In genomic region chr5:134895291-134895690, GRCm38 (mm10) we compare ENCODE assay signal across 10 mouse cellular contexts. TPM values are rescaled to one million over a fixed set of nuclear protein-coding genes. Genes with fewer than 3 reads are reported as not detected.
DNase-seq lines count a peak whose midpoint lies in the region; ATAC-seq lines count a peak whose summit lies in the region.
"Had no signal": no experiment of that assay in that cellular context is flagged by ENCODE, and none has a peak within 500 bp of the region (broad histone marks: within the 10 kb centered on the region; RNA-seq: fewer than 3 reads in every experiment).

No protein-coding gene starts in this region.

- intact Hi-C loops in gastrocnemius, postnatal 14 days (cut with DNase I; ENCODE audit: low total_unique reads) = no loop called here

- whole genome bisulfite sequencing in limb, embryonic 10.5 days = 23% methylated on average over 8 of the region's 8 CpGs
- 47% methylated on average over 8 of the region's 8 CpGs for whole genome bisulfite sequencing in stomach, embryonic 15.5 days

- H3K9ac ChIP-seq in stomach, embryonic 15.5 days = no peak overlapping the region
- H3K9ac ChIP-seq: hindbrain, embryonic 14.5 days had no signal

- no peak overlapping the region for H3K4me3 ChIP-seq in limb, embryonic 10.5 days
- H3K4me3 ChIP-seq in stomach, embryonic 15.5 days (replicated peaks) = no peak overlapping the region

- H3K27ac ChIP-seq in limb, embryonic 10.5 days = peak overlapping the region; percentile 75
- H3K27ac ChIP-seq in stomach, embryonic 15.5 days = no peak overlapping the region
- H3K27ac ChIP-seq: hindbrain, embryonic 14.5 days had no signal

- no peak overlapping the region for H3K4me2 ChIP-seq in stomach, embryonic 15.5 days
- H3K4me2 ChIP-seq: hindbrain, embryonic 14.5 days had no signal

- DNase-seq in retina, adult 2 months (ENCODE audit: low read depth, low spot score) = peak; percentile 30
- DNase-seq in retina, postnatal 1 day = no peak
- DNase-seq in gastrocnemius, postnatal 14 days = peak; percentile 49
- peak; percentile 86 for DNase-seq in limb, embryonic 10.5 days (ENCODE audit: low spot score)
- DNase-seq in layer of hippocampus, adult 9-10 months (ENCODE audit: low spot score) = no peak
- DNase-seq: midbrain, embryonic 14.5 days had no signal

- H3K4me1 ChIP-seq in limb, embryonic 10.5 days = peaks cover 55% of the 10 kb centered on the region
- H3K4me1 ChIP-seq in stomach, embryonic 15.5 days = peaks cover 12% of the 10 kb centered on the region

- peak; percentile 37 for ATAC-seq in stomach, embryonic 15.5 days (ENCODE audit: insufficient read depth, low FRiP score, low read depth)
- no peak for ATAC-seq in granulocyte monocyte progenitor cell, adult 5-6 weeks (replicated peaks; ENCODE audit: poor library complexity, severe bottlenecking)

- no peaks in the 10 kb centered on the region for H3K9me3 ChIP-seq in limb, embryonic 10.5 days (replicated peaks)
- H3K9me3 ChIP-seq in stomach, embryonic 15.5 days = no peaks in the 10 kb centered on the region

- no peaks in the 10 kb centered on the region for H3K36me3 ChIP-seq in limb, embryonic 10.5 days
- H3K36me3 ChIP-seq in stomach, embryonic 15.5 days = no peaks in the 10 kb centered on the region

- H3K27me3 ChIP-seq in limb, embryonic 10.5 days (ENCODE audit: low read depth, poor library complexity, severe bottlenecking) = no peaks in the 10 kb centered on the region
- no peaks in the 10 kb centered on the region for H3K27me3 ChIP-seq in stomach, embryonic 15.5 days (replicated peaks)

RNA-seq across cellular contexts. Expression of gene Tmem270, which starts 11.2 kb away (rescaled TPM):
- total RNA-seq in gastrocnemius, postnatal 14 days (2021) = not detected
- not detected in 2 replicates for polyA plus RNA-seq in limb, embryonic 10.5 days (2016; fragmentation: Nextera tagmentation; extraction: Ambion mirVana)
- polyA plus RNA-seq in stomach, embryonic 15.5 days (2015; fragmentation: Nextera tagmentation; extraction: Ambion mirVana) = not detected in 2 replicates
- total RNA-seq in granulocyte monocyte progenitor cell, adult 5-6 weeks (2014; fragmentation: Nextera tagmentation) = not detected in 2 replicates
- not detected in 2 replicates for total RNA-seq in granulocyte monocyte progenitor cell, adult 5-6 weeks (2017)
- total RNA-seq: left cerebral cortex, postnatal 10 days had no signal
- polyA plus RNA-seq: hindbrain, embryonic 14.5 days; midbrain, embryonic 14.5 days had no signal

RNA-seq across cellular contexts. Expression of gene Cldn13, which starts 20.0 kb away (rescaled TPM):
- total RNA-seq in gastrocnemius, postnatal 14 days (2021) = not detected
- polyA plus RNA-seq in limb, embryonic 10.5 days (2016; fragmentation: Nextera tagmentation; extraction: Ambion mirVana) = 2.1 and 2.3 TPM in 2 replicates
- 7.9 and 22.3 TPM in 2 replicates for polyA plus RNA-seq in stomach, embryonic 15.5 days (2015; fragmentation: Nextera tagmentation; extraction: Ambion mirVana)
- total RNA-seq in granulocyte monocyte progenitor cell, adult 5-6 weeks (2014; fragmentation: Nextera tagmentation) = not detected in 2 replicates
- total RNA-seq in granulocyte monocyte progenitor cell, adult 5-6 weeks (2017) = 0.13 TPM in 1 of 2 replicates, not detected in the other
- total RNA-seq: left cerebral cortex, postnatal 10 days had no signal
- polyA plus RNA-seq: midbrain, embryonic 14.5 days had no signal

RNA-seq across cellular contexts. Expression of gene Mettl27, which starts 36.9 kb away (rescaled TPM):
- 1 to 10 TPM; 4.9 to 6.2 TPM for total RNA-seq in gastrocnemius, postnatal 14 days (2021)
- polyA plus RNA-seq in limb, embryonic 10.5 days (2016; fragmentation: Nextera tagmentation; extraction: Ambion mirVana) = 11.0 and 16.5 TPM in 2 replicates
- 20.9 and 21.0 TPM in 2 replicates for polyA plus RNA-seq in stomach, embryonic 15.5 days (2015; fragmentation: Nextera tagmentation; extraction: Ambion mirVana)
- total RNA-seq in granulocyte monocyte progenitor cell, adult 5-6 weeks (2014; fragmentation: Nextera tagmentation) = 1.7 and 3.9 TPM in 2 replicates
- total RNA-seq in granulocyte monocyte progenitor cell, adult 5-6 weeks (2017) = 1.2 and 2.2 TPM in 2 replicates

RNA-seq across cellular contexts. Expression of gene Cldn4, which starts 51.4 kb away (rescaled TPM):
- total RNA-seq in gastrocnemius, postnatal 14 days (2021) = not detected
- polyA plus RNA-seq in limb, embryonic 10.5 days (2016; fragmentation: Nextera tagmentation; extraction: Ambion mirVana) = 9.8 and 10.0 TPM in 2 replicates
- polyA plus RNA-seq in stomach, embryonic 15.5 days (2015; fragmentation: Nextera tagmentation; extraction: Ambion mirVana) = 54.5 and 58.6 TPM in 2 replicates
- not detected in 2 replicates for total RNA-seq in granulocyte monocyte progenitor cell, adult 5-6 weeks (2014; fragmentation: Nextera tagmentation)
- not detected in 2 replicates for total RNA-seq in granulocyte monocyte progenitor cell, adult 5-6 weeks (2017)
- total RNA-seq: left cerebral cortex, postnatal 10 days had no signal
- polyA plus RNA-seq: hindbrain, embryonic 14.5 days; midbrain, embryonic 14.5 days had no signal

Comparison
In these comparisons a context has a peak if more than half of its experiments do, and no peak if none do; other contexts are left out.
1. DNase-seq: peak in retina, adult 2 months (single experiment), gastrocnemius, postnatal 14 days (single experiment) and limb, embryonic 10.5 days (single experiment); none in retina, postnatal 1 day (single experiment) and layer of hippocampus, adult 9-10 months (single experiment).